Mouse (Mus musculus): Measurements from ENCODE around the gene Paqr7.
"Not testable (repeated sequence)": the region's sequence is repeated elsewhere in the genome, so short reads cannot be mapped to it uniquely, and the experiment has no call there.

Paqr7 gene

GRCm38 (mm10) chr4:134473764-134474163 is 22.7 kb upstream of the Paqr7 start:
- no peak for DNase-seq

- no peak for DNase-seq
Observed at GRCm38 (mm10) chr4:134474240-134474639, 22.3 kb upstream of the Paqr7 start.

GRCm38 (mm10) chr4:134476899-134477298 is 19.6 kb upstream of the Paqr7 start:
- no peak for DNase-seq

- peak; percentile 90 to 94 for DNase-seq
Observed at GRCm38 (mm10) chr4:134478031-134478430, 18.5 kb upstream of the Paqr7 start.

- DNase-seq, result no peak
Observed at GRCm38 (mm10) chr4:134479839-134480238, 16.7 kb upstream of the Paqr7 start.

- peak; percentile 71 to 75 for DNase-seq
Observed at GRCm38 (mm10) chr4:134480864-134481263, 15.6 kb upstream of the Paqr7 start.

- DNase-seq, result no peak
Observed at GRCm38 (mm10) chr4:134481270-134481669, 15.2 kb upstream of the Paqr7 start.

- no peak for DNase-seq
Observed at GRCm38 (mm10) chr4:134482442-134482841, 14.1 kb upstream of the Paqr7 start.

- DNase-seq, result no peak
Observed at GRCm38 (mm10) chr4:134483078-134483688, 13.3 kb upstream of the Paqr7 start.

GRCm38 (mm10) chr4:134483696-134484095 is 12.8 kb upstream of the Paqr7 start:
- DNase-seq, result no peak

GRCm38 (mm10) chr4:134484231-134484630 is 12.3 kb upstream of the Paqr7 start:
- DNase-seq, result no peak

GRCm38 (mm10) chr4:134485151-134485900 is 11.2 kb upstream of the Paqr7 start:
- no peak for DNase-seq

GRCm38 (mm10) chr4:134488211-134488610 is 8.3 kb upstream of the Paqr7 start:
- DNase-seq, result no peak

- no peak for DNase-seq
Observed at GRCm38 (mm10) chr4:134489986-134490665, 6.4 kb upstream of the Paqr7 start.

GRCm38 (mm10) chr4:134491716-134492115 is 4.8 kb upstream of the Paqr7 start:
- DNase-seq, result peak in 1 of 2 experiments; percentile 41

GRCm38 (mm10) chr4:134494161-134494560 is 2.3 kb upstream of the Paqr7 start:
- not testable (repeated sequence) for DNase-seq

- DNase-seq, result peak; percentile 67 to 79
Observed at GRCm38 (mm10) chr4:134494780-134495545, 1.5 kb upstream of the Paqr7 start.

- DNase-seq, result no peak
Observed at GRCm38 (mm10) chr4:134495546-134495923, 962 bp upstream of the Paqr7 start.

GRCm38 (mm10) chr4:134497223-134497622 is 726 bp downstream of the Paqr7 start:
- no peak for DNase-seq

GRCm38 (mm10) chr4:134497986-134498731 is 1.7 kb downstream of the Paqr7 start:
- DNase-seq, result no peak

GRCm38 (mm10) chr4:134498983-134499382 is 2.5 kb downstream of the Paqr7 start:
- DNase-seq, result not testable (repeated sequence)

GRCm38 (mm10) chr4:134501095-134501494 is 4.6 kb downstream of the Paqr7 start:
- DNase-seq, result no peak

Measured in thymus, postnatal 36 days (tissue).